Mouse (Mus musculus) urinary bladder, postnatal 4 days (tissue): ENCODE results near the gene Sulf2.

ENCODE experiments used
- DNase-seq, 2 experiments: peaks; one replicate each; pipeline ENCODE4 v3.0.0; 2021 to 2022; ENCODE audit warnings: low spot score in 2 of 2

Gene Sulf2

GRCm38 (mm10) chr2:166059684-166060423, 95.6 kb downstream of the Sulf2 start:
- DNase-seq = peak in 1 of 2 experiments; percentile 78

- no peak for DNase-seq
Observed at GRCm38 (mm10) chr2:166054002-166054539, 101.4 kb downstream of the Sulf2 start.

- DNase-seq = no peak
Observed at GRCm38 (mm10) chr2:166051966-166052365, 103.5 kb downstream of the Sulf2 start.

DNA sequence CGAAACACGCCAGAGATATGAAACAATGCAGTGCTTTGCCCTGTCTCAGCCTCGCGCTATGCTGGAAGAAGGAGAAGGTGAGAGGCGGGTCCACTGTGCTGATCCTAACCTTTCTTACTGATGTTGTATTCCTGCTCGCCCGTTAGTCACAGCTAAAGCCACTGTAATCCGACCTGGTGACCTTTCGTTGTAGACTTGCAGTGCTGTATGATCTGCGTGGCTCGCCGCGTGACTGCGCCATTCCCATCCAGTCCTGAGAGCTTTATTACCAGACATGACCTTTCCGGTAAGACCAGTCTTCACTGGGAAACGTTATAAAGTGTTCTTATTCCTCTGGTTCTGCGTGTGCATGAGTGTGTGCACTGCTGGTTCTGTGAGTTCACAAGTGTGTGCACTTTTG, 104.0 kb downstream of the Sulf2 start:
- DNase-seq = no peak

GRCm38 (mm10) chr2:166048852-166049251, 106.6 kb downstream of the Sulf2 start:
- no peak for DNase-seq

GRCm38 (mm10) chr2:166047931-166048330, 107.5 kb downstream of the Sulf2 start:
- DNase-seq = no peak

GRCm38 (mm10) chr2:166045549-166046501, 109.6 kb downstream of the Sulf2 start:
- DNase-seq = no peak

DNA sequence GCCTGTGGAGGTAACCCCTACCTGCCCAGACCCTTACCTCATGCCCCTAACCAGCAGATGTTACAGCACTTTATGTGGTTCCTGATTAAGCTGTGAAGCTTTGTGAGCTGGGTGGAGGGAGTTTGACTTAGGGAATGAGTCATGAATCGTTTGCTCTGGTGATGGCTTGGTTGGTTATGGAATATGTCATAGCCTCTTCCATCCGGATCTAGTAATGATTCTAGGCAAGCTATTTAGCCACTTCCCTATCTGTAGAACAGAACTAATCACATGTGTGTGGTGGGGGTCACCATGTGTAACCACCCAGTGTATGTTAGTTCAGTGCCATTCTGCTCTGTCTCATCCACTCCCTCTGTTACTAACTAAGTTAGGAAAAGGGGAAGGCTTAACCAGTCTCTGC, 110.5 kb downstream of the Sulf2 start:
- no peak for DNase-seq

DNA sequence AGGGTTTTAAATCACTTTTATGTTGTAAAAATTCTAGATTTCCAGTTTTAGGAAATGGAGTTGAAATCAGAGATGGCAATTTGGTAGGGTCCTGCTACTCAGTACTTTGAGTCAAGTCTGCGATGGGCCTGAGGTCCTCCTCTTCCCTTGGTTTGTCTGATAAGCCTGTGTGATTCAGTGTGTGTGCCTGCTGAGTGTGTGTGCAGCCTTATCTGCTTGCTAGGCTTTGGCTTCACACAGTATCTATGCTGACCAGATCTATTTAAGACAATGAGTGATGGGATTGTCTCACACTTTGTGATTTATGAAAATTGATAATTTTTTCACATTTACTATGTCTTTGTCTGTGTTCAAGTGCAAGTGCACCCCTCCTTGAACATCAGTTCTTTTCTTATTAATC, 112.9 kb downstream of the Sulf2 start:
- no peak for DNase-seq

GRCm38 (mm10) chr2:166039681-166040080, 115.8 kb downstream of the Sulf2 start:
- no peak for DNase-seq

GRCm38 (mm10) chr2:166035725-166036124, 119.7 kb downstream of the Sulf2 start:
- DNase-seq = peak in 1 of 2 experiments; percentile 32

DNA sequence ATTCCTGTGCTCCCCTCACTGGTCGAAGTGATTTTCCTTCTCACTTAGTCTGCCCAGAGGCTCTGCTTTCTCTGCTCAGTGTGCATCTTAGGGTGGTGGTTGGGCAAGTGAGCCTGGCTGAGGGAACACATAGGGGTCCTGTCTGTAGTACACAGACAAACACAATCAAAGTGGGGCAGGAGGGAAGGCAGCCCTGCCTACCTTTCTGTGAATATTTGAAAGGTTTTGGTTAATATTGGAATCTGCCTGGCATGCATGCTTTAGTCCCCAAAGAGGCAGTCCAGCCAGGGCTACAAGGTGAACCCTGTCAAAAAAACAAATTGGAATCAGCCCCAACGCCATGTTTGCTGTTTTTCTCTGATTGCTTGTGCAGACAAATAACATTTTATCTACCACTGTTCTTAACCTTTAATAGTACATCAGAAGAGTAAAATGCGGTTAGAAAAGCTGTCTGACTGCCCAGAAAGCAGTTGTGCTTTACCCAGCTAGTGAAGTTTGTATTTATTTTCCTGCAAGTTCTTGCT, 120.4 kb downstream of the Sulf2 start:
- DNase-seq = no peak

GRCm38 (mm10) chr2:166032628-166033027, 122.8 kb downstream of the Sulf2 start:
- no peak for DNase-seq

GRCm38 (mm10) chr2:166031120-166031929, 124.1 kb downstream of the Sulf2 start:
- peak in 1 of 2 experiments; percentile 50 for DNase-seq

- no peak for DNase-seq
Observed at GRCm38 (mm10) chr2:166030256-166030995, 125.0 kb downstream of the Sulf2 start.

DNA sequence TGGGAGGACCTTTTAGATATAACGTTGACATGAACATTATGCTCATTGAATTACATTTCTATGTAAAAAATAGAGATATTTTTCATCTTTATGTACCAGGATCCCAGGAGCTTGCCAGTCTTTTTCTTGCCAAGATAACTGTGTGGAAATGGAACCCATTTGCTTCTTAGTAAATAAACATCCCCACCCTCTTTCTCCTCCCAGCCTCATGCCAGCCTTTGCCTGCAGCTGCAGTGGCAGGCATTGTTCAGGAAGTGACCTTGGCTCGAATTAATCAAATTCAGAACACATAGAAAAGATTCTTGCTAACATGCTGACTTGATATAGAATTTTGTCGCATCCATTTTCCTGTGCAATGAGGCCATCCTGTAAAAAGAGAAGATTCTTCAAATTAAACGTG, 126.2 kb downstream of the Sulf2 start:
- DNase-seq = no peak

DNA sequence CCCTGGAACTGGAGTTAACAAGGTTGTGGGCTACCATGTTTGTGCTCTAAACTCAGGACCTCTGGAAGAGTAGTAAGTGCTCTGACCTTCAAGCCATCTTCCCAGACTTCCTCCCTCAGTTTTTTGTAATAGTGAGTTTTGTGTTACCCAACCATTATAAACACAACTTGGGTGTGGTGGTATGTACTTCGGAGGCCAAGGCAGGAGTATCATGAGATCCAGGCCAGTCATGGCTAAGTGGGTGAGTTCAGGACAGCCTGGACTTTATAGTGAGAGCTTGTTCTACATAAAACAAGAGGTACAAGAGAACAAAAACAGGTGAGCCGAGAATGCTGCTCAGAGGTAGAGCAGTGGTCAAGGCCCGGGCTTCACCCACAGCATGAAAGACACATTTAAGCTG, 127.6 kb downstream of the Sulf2 start:
- DNase-seq = no peak

DNA sequence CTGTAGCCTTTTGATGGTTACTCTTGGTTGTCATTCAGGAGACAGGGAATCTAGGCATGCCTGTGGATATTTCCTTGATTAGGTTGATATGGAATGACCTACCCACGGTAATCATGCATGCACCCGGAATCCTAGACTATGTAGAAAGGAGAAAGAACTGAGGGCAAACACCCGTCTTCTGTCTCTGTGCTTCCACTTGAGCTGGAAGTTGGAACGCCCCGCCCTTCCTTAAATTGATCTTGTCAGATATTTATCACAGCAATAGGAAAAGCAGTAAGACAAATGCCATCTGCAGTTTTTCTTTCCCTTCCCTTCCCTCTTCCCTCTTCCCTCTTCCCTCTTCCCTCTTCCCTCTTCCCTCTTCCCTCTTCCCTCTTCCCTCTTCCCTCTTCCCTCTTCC, 129.5 kb downstream of the Sulf2 start:
- no peak for DNase-seq

DNA sequence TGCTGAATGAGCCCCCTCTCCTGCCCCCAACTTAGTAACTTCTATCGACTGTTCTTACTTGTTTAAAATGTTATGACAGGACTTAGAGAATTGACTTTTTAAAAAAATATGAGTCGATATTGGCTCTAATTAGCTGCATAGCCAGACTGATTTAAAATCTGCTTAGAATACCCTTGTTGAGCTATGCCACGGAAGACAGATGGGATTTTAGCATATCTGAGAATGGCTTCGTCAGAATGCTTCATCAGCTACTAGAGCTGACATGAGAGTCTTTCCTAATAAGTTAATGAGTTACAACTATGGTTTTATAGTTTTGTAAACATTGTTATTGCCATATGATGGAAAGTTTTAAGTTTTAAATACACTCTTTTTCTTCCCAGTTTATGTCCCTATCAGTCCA, 130.8 kb downstream of the Sulf2 start:
- no peak for DNase-seq

DNA sequence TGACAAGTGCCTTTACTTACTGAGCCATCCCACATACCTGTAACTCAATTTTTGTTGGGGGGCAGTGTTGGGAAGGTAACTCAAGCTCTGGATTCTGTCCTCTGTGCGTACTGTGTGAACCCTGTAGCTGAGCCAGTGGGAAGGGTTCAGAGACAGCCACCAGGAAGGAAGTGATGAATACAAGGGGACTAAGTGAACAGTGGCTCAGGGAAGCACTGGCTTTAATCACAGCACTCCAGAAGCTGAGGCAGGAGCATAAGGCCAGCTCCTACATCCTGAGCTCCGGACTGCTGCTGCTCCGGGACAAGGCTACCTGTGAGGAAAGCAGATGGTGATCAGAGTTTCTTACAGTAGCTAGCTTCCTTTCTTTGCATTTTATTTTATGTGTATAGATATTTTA, 131.4 kb downstream of the Sulf2 start:
- DNase-seq = no peak
